Mouse (Mus musculus): Measurements from ENCODE around the gene Ncoa3.

DNA sequence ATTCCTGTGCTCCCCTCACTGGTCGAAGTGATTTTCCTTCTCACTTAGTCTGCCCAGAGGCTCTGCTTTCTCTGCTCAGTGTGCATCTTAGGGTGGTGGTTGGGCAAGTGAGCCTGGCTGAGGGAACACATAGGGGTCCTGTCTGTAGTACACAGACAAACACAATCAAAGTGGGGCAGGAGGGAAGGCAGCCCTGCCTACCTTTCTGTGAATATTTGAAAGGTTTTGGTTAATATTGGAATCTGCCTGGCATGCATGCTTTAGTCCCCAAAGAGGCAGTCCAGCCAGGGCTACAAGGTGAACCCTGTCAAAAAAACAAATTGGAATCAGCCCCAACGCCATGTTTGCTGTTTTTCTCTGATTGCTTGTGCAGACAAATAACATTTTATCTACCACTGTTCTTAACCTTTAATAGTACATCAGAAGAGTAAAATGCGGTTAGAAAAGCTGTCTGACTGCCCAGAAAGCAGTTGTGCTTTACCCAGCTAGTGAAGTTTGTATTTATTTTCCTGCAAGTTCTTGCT, 42.6 kb downstream of the Ncoa3 start:
- TF ChIP-seq POLR2A (IDR thresholded peaks at IDR 0.05; ENCODE audit: insufficient read depth, low read depth, low read length) (no peak), EP300 (IDR thresholded peaks at IDR 0.05; ENCODE audit: insufficient read depth, low read depth, low read length) (no peak)

All from heart, adult 2 months (tissue).